Mouse (Mus musculus) C3H10T1/2 (cell line): ENCODE data around the gene Il13. TPM values are rescaled to one million over a fixed set of nuclear protein-coding genes. Genes with fewer than 3 reads are reported as not detected.

Experiments
- polyA plus RNA-seq, 2 experiments: library from polyadenylated mRNA; unstranded; fragments of >200 nt; fragmentation: generic; extraction: Trizol; gene quantifications; one replicate each; pipeline ENCODE4 v1.2.1; 2012; ENCODE audit warnings: missing spikeins in 2 of 2

Gene Il13
- polyA plus RNA-seq, result not detected

DNA sequence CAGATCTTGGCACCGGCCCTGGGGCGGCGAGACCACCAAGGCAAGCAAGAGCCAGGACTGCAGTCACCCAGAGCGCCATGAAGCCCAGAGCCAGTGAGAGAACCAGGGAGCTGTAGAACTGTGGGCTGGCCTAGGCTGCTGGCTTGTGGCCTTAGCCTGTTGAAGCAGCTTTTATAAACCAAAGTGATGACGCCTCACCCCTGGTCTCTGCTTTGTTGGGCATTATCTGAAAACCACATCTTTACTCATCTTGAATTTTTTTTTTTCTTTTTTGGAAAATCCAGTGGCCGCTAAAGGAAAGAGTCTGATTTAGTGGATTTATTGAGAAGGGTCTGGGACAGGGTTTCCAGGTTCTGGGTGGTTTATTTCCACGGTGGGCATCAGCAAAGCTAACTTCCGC lies at the start of gene Il13:
TSS of gene Il13 (minus strand) at position 147 of the 400 bp plus-strand sequence.

DNA sequence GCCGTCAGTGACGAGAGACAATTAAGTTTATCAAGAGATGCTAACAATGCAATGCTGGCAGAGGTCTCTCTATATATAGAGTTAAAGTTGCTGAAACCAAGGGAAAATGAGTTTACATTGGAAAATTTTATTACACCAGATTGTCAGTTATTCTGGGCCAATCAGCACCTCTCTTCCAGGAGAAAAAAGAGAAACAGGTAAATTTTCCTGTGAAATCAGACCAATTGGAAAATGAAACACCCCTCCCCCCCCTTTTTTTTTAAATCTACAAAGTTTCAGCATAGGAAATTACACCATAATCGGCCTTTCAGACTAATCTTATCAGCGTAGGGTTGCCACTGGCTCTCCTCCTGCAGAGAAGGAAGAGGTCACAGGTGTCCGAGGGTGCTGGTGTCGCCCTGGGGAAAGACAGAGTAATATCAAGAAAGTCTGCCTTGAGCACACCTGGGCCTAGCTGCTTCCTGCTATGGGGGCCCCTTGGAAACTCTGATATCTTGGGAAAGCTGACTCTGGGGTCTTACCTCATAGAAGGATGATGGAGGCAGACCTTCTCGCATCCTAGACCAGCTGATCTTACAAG lies 15.8 kb downstream of the Il13 start, which contains the start of gene Il4:
TSS of gene Il4 (minus strand) at position 51 of the 580 bp plus-strand sequence.

Other genes starting within 250 kb of the Il13 start
- gene Leap2, start 211.5 kb downstream of the Il13 start, polyA plus RNA-seq, result not detected
- 100 to 1,000 TPM; 500 to 558 TPM for gene Uqcrq, start 203.9 kb downstream of the Il13 start, polyA plus RNA-seq
- 1 to 10 TPM in 1 of 2 experiments, under 1 TPM in 1; 0.18 to 1.4 TPM for gene Gdf9, start 203.7 kb downstream of the Il13 start, polyA plus RNA-seq
- under 1 TPM; 0.01 to 0.04 TPM for gene Gm10447, start 177.6 kb downstream of the Il13 start, polyA plus RNA-seq
- gene Shroom1, start 177.5 kb downstream of the Il13 start, polyA plus RNA-seq, result 1 to 10 TPM in 1 of 2 experiments, under 1 TPM in 1; 0.54 to 1.0 TPM
- not detected for gene Gm9837, start 164.2 kb downstream of the Il13 start, polyA plus RNA-seq
- gene Gm9945, start 154.5 kb downstream of the Il13 start, polyA plus RNA-seq, result not detected
- gene Sowaha, start 154.4 kb downstream of the Il13 start, polyA plus RNA-seq, result not detected
- 10 to 100 TPM; 22.0 to 78.6 TPM for gene Sept8, start 115.4 kb downstream of the Il13 start, polyA plus RNA-seq
- gene Kif3a, start 67.3 kb downstream of the Il13 start, polyA plus RNA-seq, result 10 to 100 TPM in 1 of 2 experiments, 1 to 10 TPM in 1; 1.8 to 19.7 TPM
- gene Il4, start 16.0 kb downstream of the Il13 start, polyA plus RNA-seq, result not detected
- gene Rad50, start 72.6 kb upstream of the Il13 start, polyA plus RNA-seq, result 1 to 10 TPM; 1.3 to 5.8 TPM
- under 1 TPM in 1 of 2 experiments, not detected in 1; 0.04 TPM for gene Il5, start 86.1 kb upstream of the Il13 start, polyA plus RNA-seq
- gene Irf1, start 135.3 kb upstream of the Il13 start, polyA plus RNA-seq, result 10 to 100 TPM; 14.5 to 68.0 TPM
- 1 to 10 TPM in 1 of 2 experiments, under 1 TPM in 1; 0.25 to 1.4 TPM for gene Gm17334, start 138.5 kb upstream of the Il13 start, polyA plus RNA-seq
- 1 to 10 TPM in 1 of 2 experiments, under 1 TPM in 1; 0.56 to 7.2 TPM for gene Gm12216, start 224.6 kb upstream of the Il13 start, polyA plus RNA-seq